Mouse (Mus musculus): ENCODE data around the gene Lnpep.

DNA sequence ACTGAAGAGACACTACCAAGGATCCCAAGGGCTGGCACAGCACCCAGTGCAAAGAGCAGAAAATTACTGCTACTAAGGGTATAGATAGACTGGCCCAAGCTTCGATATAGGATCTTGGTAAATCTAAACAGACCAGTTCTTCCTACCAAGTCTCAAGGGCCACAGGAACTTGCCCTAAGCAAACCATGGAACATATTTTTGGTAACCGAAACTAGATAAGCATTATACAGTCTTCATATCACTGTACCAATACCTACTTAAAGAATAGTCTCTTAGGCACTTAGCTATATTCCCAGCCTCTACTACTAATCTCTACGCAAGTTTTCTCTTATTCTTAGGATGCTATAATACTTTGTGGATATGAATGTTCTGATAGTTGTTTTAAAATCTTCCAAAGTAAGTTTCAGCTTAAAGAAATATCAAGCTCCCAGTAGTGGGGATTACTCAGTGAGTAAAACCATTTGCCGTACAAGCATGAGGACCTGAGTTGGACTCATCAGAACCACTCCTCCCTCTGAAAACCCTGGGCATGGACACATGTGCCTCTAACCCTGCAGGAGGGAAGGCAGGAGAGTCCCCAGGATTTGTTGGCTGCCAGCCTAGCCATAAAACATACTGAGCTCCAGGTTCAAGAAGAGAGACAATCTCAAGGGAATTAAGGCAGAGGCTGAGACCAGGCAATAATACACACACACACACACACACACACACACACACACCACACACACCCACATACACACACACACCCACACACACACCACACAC is 7.2 kb downstream of the Lnpep start:
- no peak for TF ChIP-seq POLR2A (IDR thresholded peaks at IDR 0.05; ENCODE audit: low read depth, low read length)
- no peak for TF ChIP-seq CTCF (conservative IDR thresholded peaks at IDR 0.05; ENCODE audit: insufficient read depth, insufficient read length, low read depth, low read length)
